Mouse (Mus musculus) myocyte (in vitro differentiated cells): ENCODE results near the gene Fhad1. TPM values are rescaled to one million over a fixed set of nuclear protein-coding genes. Genes with fewer than 3 reads are reported as not detected.

ENCODE experiments used
- H3K27me3 ChIP-seq: one replicate; pipeline ENCODE4 v1.6.1; 2011; ENCODE audit not compliant: control insufficient read depth, insufficient read depth, insufficient read length
- H3K36me3 ChIP-seq: one replicate; pipeline ENCODE4 v1.6.1; 2011; ENCODE audit not compliant: control insufficient read depth, insufficient read depth
- H3K4me2 ChIP-seq: one replicate; pipeline ENCODE4 v1.6.1; 2011; ENCODE audit warnings: low read depth, control low read depth
- H3K4me3 ChIP-seq: one replicate; pipeline ENCODE4 v1.5.1; 2011; ENCODE audit warnings: mild to moderate bottlenecking, control low read depth, moderate library complexity
- H3K79me2 ChIP-seq: one replicate; pipeline ENCODE4 v1.6.1; 2011; ENCODE audit not compliant: control insufficient read depth, insufficient read depth
- H3ac ChIP-seq: one replicate; pipeline ENCODE4 v1.6.1; 2011; ENCODE audit not compliant: control insufficient read depth, insufficient read length
- CEBPB ChIP-seq: IDR thresholded peaks from 2 replicates; pipeline ENCODE4 v1.6.1; 2011; ENCODE audit warnings: mild to moderate bottlenecking, moderate library complexity; ENCODE audit not compliant: poor library complexity, insufficient read depth, severe bottlenecking
- E2F4 ChIP-seq: IDR thresholded peaks from one replicate; pipeline ENCODE4 v1.6.1; 2011; ENCODE audit warnings: mild to moderate bottlenecking, control low read depth, moderate library complexity; ENCODE audit not compliant: insufficient read depth
- MAX ChIP-seq: IDR thresholded peaks from one replicate; pipeline ENCODE4 v1.6.1; 2011; ENCODE audit warnings: low read depth, mild to moderate bottlenecking, control low read depth
- MYOD1 ChIP-seq, 3 experiments: IDR thresholded peaks; one replicate each; pipeline ENCODE4 v1.6.1; 2011; ENCODE audit warnings: control low read depth in 2 of 3, low read depth in 2 of 3, mild to moderate bottlenecking in 2 of 3, moderate library complexity in 1 of 3; ENCODE audit not compliant: insufficient read length in 2 of 3, control insufficient read depth in 1 of 3
- MYOG ChIP-seq, 3 experiments: IDR thresholded peaks; one replicate each; pipeline ENCODE4 v1.6.1; 2011; ENCODE audit warnings: control low read depth in 2 of 3, low read depth in 2 of 3, mild to moderate bottlenecking in 2 of 3; ENCODE audit not compliant: insufficient read length in 2 of 3, control insufficient read depth in 1 of 3, insufficient read depth in 1 of 3
- POLR2A ChIP-seq: IDR thresholded peaks from one replicate; pipeline ENCODE4 v1.6.1; 2011; ENCODE audit warnings: low read depth, mild to moderate bottlenecking, control low read depth, moderate library complexity; ENCODE audit not compliant: insufficient read length
- POLR2AphosphoS2 ChIP-seq: IDR thresholded peaks from one replicate; pipeline ENCODE4 v1.6.1; 2011; ENCODE audit warnings: low read depth, control low read depth; ENCODE audit not compliant: insufficient read length
- REST ChIP-seq: IDR thresholded peaks from one replicate; pipeline ENCODE4 v1.6.1; 2011; ENCODE audit warnings: mild to moderate bottlenecking, control low read depth, moderate library complexity; ENCODE audit not compliant: insufficient read depth, insufficient read length
- SRF ChIP-seq: IDR thresholded peaks from one replicate; pipeline ENCODE4 v1.6.1; 2011; ENCODE audit warnings: low read depth; ENCODE audit not compliant: control insufficient read depth, insufficient read length
- TCF12 ChIP-seq: IDR thresholded peaks from one replicate; pipeline ENCODE4 v1.6.1; 2011; ENCODE audit warnings: mild to moderate bottlenecking, control low read depth; ENCODE audit not compliant: poor library complexity, insufficient read depth, severe bottlenecking
- TCF3 ChIP-seq: IDR thresholded peaks from one replicate; pipeline ENCODE4 v1.6.1; 2011; ENCODE audit warnings: low read depth, control low read depth; ENCODE audit not compliant: insufficient read length
- USF1 ChIP-seq: IDR thresholded peaks from one replicate; pipeline ENCODE4 v1.6.1; 2011; ENCODE audit warnings: low read depth, mild to moderate bottlenecking, control low read depth, moderate library complexity
- polyA plus RNA-seq: library from polyadenylated mRNA; unstranded; fragments of >200 nt; fragmentation: generic; extraction: Trizol; gene quantifications from one replicate; pipeline ENCODE4 v1.2.1, GENCODE M21; 2012; ENCODE audit warnings: missing spikeins

Fhad1 gene
- polyA plus RNA-seq, 1 experiment = 0.17 TPM

DNA sequence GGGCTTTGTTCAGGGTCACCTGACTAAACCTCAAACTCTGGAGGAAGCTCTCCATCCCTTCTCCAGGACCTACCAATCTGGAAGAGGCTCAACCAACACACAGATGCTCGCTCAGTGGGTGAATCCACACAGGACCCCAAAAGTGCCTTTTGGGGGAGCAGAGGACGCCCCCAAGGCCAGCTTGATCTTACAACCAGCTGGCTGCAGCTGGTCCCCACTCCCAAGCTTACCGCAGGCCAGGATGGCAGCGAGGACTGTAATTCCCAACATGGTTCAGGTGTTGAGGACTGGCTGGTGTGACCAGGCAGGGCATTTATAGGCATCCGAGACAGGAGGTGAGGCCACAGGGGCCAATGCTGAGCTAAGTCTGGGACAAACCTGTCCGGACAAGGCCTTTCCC lies 168.9 kb downstream of the Fhad1 start, which contains the start of gene Ctrc:
Gene Ctrc, minus strand, starts transcription at position 361 of the 400 bp plus-strand sequence.
- TF ChIP-seq POLR2AphosphoS2 = no peak
- TF ChIP-seq SRF = no peak
- no peak for TF ChIP-seq TCF3
- TF ChIP-seq USF1 = no peak
- TF ChIP-seq MYOG (IDR thresholded peaks at IDR 0.05; ENCODE audit: control insufficient read depth in 1 of 3, insufficient read depth in 1 of 3, insufficient read length in 2 of 3, low read depth in 2 of 3) = no peak
- TF ChIP-seq MAX = no peak
- TF ChIP-seq CEBPB = no peak
- TF ChIP-seq TCF12 = no peak
- no peak for TF ChIP-seq REST
- TF ChIP-seq E2F4 = no peak
- no peak for TF ChIP-seq MYOD1 (IDR thresholded peaks at IDR 0.05; ENCODE audit: control insufficient read depth in 1 of 3, insufficient read length in 2 of 3, low read depth in 2 of 3)
- TF ChIP-seq POLR2A = no peak
- Histone ChIP-seq H3K4me3 (no peak within 1 kb of the TSS), H3K79me2 (no peaks in the 10 kb centered on the region), H3K36me3 (no peaks in the 10 kb centered on the region), H3K27me3 (peaks cover 11% of the 10 kb centered on the region), H3ac (no peak within 1 kb of the TSS), H3K4me2 (no peak within 1 kb of the TSS)

Other genes with a start within 250 kb of the Fhad1 start
- gene Dnajc16, start 224.2 kb downstream of the Fhad1 start, polyA plus RNA-seq = 9.5 TPM
- gene Casp9, start 221.5 kb downstream of the Fhad1 start, polyA plus RNA-seq = 15.2 TPM
- gene Cela2a, start 188.9 kb downstream of the Fhad1 start, polyA plus RNA-seq = not detected
- not detected for gene Ctrc, start 168.7 kb downstream of the Fhad1 start, polyA plus RNA-seq
- gene Efhd2, start 140.2 kb downstream of the Fhad1 start, polyA plus RNA-seq = 38.8 TPM
- gene Tmem51, start 69.2 kb upstream of the Fhad1 start, polyA plus RNA-seq = not detected
- gene Kazn, start 224.3 kb upstream of the Fhad1 start, polyA plus RNA-seq = not detected